ENCODE assay signal across 19 mouse cellular contexts in the genomic region with DNA sequence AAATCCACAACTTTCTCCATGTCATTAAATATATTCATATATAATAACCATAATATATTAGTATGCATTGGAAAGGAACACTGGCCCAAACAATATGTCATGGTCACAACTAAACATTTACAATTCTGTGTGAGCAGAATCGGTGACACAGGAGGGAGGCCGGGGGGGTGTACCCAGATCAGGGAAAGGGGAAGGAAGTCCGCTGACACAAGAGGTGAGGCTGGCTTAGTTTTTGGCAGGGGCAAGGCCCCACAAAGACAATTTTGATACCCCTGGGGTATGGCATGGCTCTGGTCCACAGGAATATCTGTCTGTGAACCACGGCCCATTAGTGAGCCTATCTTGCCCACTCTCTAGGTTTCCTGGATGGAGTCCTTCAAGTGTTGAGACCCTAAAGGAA.
"Had no signal": no experiment of that assay in that cellular context is flagged by ENCODE, and none has a peak within 500 bp of the region (broad histone marks: within the 10 kb centered on the region; RNA-seq: fewer than 3 reads in every experiment).

No protein-coding gene starts in this region.

- ATAC-seq: hindbrain, postnatal 0 days; liver, postnatal 0 days; midbrain, embryonic 16.5 days had no signal

- H3K4me3 ChIP-seq: limb, embryonic 15.5 days; liver, embryonic 13.5 days; megakaryocyte, embryonic 14.5 days; midbrain, embryonic 12.5 days; neural tube, embryonic 13.5 days had no signal

- H3K4me2 ChIP-seq: limb, embryonic 15.5 days; liver, embryonic 13.5 days; midbrain, embryonic 12.5 days; neural tube, embryonic 13.5 days had no signal

- H3K9me3 ChIP-seq: limb, embryonic 15.5 days; liver, embryonic 13.5 days; megakaryocyte, embryonic 14.5 days; midbrain, embryonic 12.5 days; neural tube, embryonic 13.5 days had no signal

- H3K4me1 ChIP-seq: liver, embryonic 13.5 days had no signal

- H3K9ac ChIP-seq: limb, embryonic 15.5 days; liver, embryonic 13.5 days; liver, postnatal 0 days; midbrain, embryonic 12.5 days; neural tube, embryonic 13.5 days had no signal

- H3K36me3 ChIP-seq: limb, embryonic 15.5 days; liver, embryonic 13.5 days; neural tube, embryonic 13.5 days had no signal

- H3K27me3 ChIP-seq: limb, embryonic 15.5 days; liver, embryonic 13.5 days had no signal

- H3K27ac ChIP-seq: hindbrain, postnatal 0 days; kidney, postnatal 0 days; limb, embryonic 15.5 days; liver, embryonic 13.5 days; midbrain, embryonic 12.5 days had no signal

- DNase-seq: kidney, adult 11 months; kidney, adult 9 months; kidney, postnatal 36 days; layer of hippocampus, adult 9-11 months; layer of hippocampus, postnatal 36 days; liver, embryonic 13.5 days; liver, postnatal 0 days; lung, postnatal 36 days; retina, postnatal 1 day; right cerebral cortex, postnatal 4 days; spleen, adult 18-20 months; thymus, postnatal 25 days had no signal
